Mouse (Mus musculus) MEL (cell line): ENCODE data around the gene Actn2.
A peak's percentile ranks its signal among the peaks of the same experiment; 100 is the strongest.

Source experiments
- CHD1 ChIP-seq: IDR thresholded peaks from 2 replicates; pipeline ENCODE4 v1.6.1; 2012; ENCODE audit warnings: low read depth, mild to moderate bottlenecking, inconsistent platforms, low read length, improper control_type of control experiment
- CTCF ChIP-seq, 3 experiments: IDR thresholded peaks in 2 of 3; conservative IDR thresholded peaks in 1 of 3; 2 replicates each; pipeline ENCODE4 v1.5.1; 2011 to 2012; ENCODE audit warnings: low read length in 3 of 3, low read depth in 2 of 3, mild to moderate bottlenecking in 2 of 3, improper control_type of control experiment in 1 of 3, inconsistent platforms in 1 of 3, mixed read lengths in 1 of 3, moderate library complexity in 1 of 3; ENCODE audit not compliant: control insufficient read depth in 1 of 3, insufficient read depth in 1 of 3, poor library complexity in 1 of 3, severe bottlenecking in 1 of 3
- EP300 ChIP-seq, 2 experiments: IDR thresholded peaks; 2 replicates each; pipeline ENCODE4 v1.6.1; 2011; ENCODE audit warnings: improper control_type of control experiment in 2 of 2, low read length in 2 of 2, low read depth in 1 of 2, mild to moderate bottlenecking in 1 of 2
- ETS1 ChIP-seq: IDR thresholded peaks from 2 replicates; pipeline ENCODE4 v1.6.1; 2012; ENCODE audit warnings: low read depth, mild to moderate bottlenecking, inconsistent platforms, low read length, improper control_type of control experiment, moderate library complexity
- HCFC1 ChIP-seq: IDR thresholded peaks from 2 replicates; pipeline ENCODE4 v1.6.1; 2012; ENCODE audit warnings: low read depth, mild to moderate bottlenecking, inconsistent platforms, low read length, improper control_type of control experiment, moderate library complexity
- MAFK ChIP-seq: IDR thresholded peaks from 2 replicates; pipeline ENCODE4 v1.6.1; 2011; ENCODE audit warnings: low read depth, mild to moderate bottlenecking, low read length, improper control_type of control experiment, borderline replicate concordance
- MAX ChIP-seq: IDR thresholded peaks from 2 replicates; pipeline ENCODE4 v1.6.1; 2011; ENCODE audit warnings: low read length, improper control_type of control experiment
- MYC ChIP-seq: IDR thresholded peaks from 2 replicates; pipeline ENCODE4 v1.6.1; 2011; ENCODE audit warnings: low read depth, mild to moderate bottlenecking, low read length, improper control_type of control experiment, moderate library complexity
- POLR2A ChIP-seq, 2 experiments: IDR thresholded peaks; 2 replicates each; pipeline ENCODE4 v1.6.1; 2011 to 2012; ENCODE audit warnings: low read length in 2 of 2, mild to moderate bottlenecking in 2 of 2, control low read depth in 1 of 2, improper control_type of control experiment in 1 of 2, low read depth in 1 of 2, moderate library complexity in 1 of 2; ENCODE audit not compliant: control insufficient read depth in 1 of 2, insufficient read depth in 1 of 2, poor library complexity in 1 of 2
- POLR2AphosphoS2 ChIP-seq: IDR thresholded peaks from 2 replicates; pipeline ENCODE4 v1.6.1; 2011; ENCODE audit warnings: low read length, improper control_type of control experiment
- TCF12 ChIP-seq: IDR thresholded peaks from 2 replicates; pipeline ENCODE4 v1.6.1; 2014; ENCODE audit warnings: low read depth, mild to moderate bottlenecking, inconsistent platforms, low read length, improper control_type of control experiment, moderate library complexity
- ZNF384 ChIP-seq: IDR thresholded peaks from 2 replicates; pipeline ENCODE4 v1.6.1; 2012; ENCODE audit warnings: low read depth, mild to moderate bottlenecking, inconsistent platforms, low read length, improper control_type of control experiment

DNA sequence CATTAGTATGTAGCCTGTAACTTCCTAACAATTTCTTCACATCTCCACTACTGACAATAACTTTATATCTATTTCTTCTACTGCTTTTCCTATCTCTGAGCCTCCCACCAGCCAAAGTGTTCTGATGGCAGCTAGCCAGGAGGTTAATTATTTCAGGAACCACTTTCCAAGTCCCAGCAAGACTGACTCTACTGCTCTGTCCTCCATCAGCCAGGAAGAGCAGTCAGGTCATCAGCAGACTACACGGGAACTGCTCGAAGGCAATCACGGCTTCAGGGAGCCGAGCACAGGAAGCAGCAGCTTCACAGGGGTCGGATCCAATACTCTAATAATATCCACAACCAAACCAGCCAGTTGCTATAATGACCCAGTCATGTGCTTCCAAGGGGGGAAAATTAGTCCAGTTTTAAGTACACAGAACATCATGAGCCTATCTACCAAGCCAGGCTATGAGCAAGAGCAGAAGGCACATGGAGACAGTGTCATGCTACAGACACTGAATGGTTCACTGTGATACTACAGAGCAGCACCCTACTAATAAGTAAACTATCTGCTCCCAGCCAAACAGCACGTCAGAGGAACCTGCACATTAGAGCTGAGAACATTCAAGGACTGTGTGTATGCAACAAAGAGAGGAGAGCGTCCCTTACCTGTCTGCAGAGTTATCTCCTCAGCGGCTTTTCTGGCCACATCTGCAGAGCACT lies 91.2 kb downstream of the Actn2 start:
- TF ChIP-seq TCF12 (no peak), POLR2A (IDR thresholded peaks at IDR 0.05; ENCODE audit: control insufficient read depth in 1 of 2, insufficient read depth in 1 of 2, low read depth in 1 of 2, low read length in 2 of 2, poor library complexity in 1 of 2) (no peak), POLR2AphosphoS2 (no peak), MAX (no peak), CHD1 (no peak), CTCF (IDR thresholded peaks at IDR 0.05 in 2 of 3, conservative IDR thresholded peaks at IDR 0.05 in 1 of 3; ENCODE audit: control insufficient read depth in 1 of 3, insufficient read depth in 1 of 3, low read depth in 2 of 3, low read length in 3 of 3, poor library complexity in 1 of 3, severe bottlenecking in 1 of 3) (no peak), HCFC1 (no peak), EP300 (IDR thresholded peaks at IDR 0.05; ENCODE audit: low read depth in 1 of 2, low read length in 2 of 2) (peak in 1 of 2 experiments; percentile 68; a peak in 3 of 4 replicates), ZNF384 (no peak), MYC (no peak), MAFK (no peak), ETS1 (peak; percentile 20; the same call in 1 of the 2 replicates)
